Mouse (Mus musculus) c-Kit-positive CD71-negative TER-119-negative erythroid progenitor cells, embryonic 14.5 days (primary cell): ENCODE results near the gene Sipa1l1.

Experiments
- DNase-seq: peaks from one replicate; pipeline ENCODE4 v3.0.0-alpha.2; 2013; ENCODE audit warnings: low read depth

The Sipa1l1 gene

DNA sequence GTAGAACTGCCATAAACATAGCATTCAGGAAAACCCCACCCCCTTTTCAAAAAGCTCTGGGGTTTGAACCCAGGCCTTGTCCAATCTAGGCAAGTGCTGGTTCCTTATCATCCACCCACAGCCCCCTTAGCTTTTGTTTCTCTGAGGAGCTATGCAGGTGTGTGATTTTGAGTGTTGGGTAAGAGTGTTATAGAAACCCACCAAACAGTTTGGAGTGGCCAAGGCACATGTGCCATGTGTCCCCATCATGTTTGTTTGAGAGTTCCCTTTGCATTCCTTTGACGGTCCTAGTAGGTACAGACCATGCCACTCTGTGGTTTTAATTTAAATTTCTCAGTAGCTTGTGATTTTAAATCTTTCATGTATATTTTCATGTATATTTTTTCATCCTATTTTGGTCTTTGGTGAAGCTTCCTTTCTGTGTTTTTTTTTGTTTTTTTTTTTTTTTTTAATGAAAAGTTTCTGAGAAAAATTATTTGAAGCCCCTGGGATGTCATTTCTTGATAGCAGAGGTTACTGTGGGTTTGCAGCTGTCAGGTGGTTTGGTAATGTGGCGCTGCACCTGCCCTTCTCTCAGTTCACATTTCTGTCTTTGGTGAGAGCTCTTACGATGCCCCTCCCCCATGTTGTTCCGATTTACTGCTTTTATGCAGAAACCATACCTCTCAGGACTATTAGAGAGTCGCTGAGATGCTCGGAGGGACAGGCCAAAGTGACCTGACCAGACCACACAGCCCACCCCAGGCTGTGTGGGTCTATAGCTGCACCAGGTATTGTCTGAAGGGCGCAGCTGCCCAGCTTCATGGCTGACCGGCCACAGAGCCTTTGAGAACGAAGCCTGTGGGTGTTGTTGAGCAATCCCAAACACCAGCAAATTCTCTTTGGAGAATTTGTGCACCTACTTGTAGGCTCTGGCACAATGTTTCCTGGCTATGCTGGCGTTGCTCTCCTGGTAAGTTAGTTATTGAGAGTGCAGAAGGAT, 126.1 kb downstream of the Sipa1l1 start:
- DNase-seq = no peak

DNA sequence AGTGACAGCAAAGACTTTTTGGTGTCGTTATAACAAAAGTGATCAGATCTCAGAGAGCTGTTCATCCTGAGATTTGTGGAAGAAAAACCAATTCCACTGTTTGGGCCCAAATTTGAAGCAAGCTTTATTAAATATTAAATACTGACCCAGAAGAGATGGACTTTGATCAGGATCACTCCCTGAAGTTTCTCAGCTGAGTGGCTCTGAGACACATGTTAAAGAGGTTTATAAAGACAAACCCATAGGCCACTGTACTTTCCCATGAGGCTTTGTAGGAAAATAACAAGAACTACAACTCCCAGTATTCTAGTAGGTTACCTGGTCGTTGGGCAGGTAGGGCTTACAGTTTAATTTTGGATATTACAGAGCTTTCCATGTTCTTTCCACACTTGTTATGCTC, 127.2 kb downstream of the Sipa1l1 start:
- no peak for DNase-seq

DNA sequence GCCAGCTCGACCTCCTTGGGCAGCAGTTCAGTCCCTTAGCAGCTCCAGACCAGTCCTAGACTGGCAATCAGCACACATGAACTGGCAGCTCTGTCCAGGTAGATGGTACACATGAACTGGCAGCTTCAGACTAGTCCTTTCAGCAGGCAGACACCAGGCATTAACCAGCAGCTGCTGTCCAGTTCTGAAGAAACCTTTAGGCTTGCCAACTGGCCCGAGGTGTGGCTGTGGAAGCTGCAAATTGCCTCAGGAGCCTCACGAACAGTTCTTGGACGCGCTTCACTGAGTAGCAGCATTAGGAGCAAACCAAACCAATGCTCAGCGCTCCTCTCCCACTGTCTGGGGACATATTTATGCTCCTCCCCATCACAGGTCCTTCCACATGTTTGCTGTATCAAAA, 128.1 kb downstream of the Sipa1l1 start:
- no peak for DNase-seq

DNA sequence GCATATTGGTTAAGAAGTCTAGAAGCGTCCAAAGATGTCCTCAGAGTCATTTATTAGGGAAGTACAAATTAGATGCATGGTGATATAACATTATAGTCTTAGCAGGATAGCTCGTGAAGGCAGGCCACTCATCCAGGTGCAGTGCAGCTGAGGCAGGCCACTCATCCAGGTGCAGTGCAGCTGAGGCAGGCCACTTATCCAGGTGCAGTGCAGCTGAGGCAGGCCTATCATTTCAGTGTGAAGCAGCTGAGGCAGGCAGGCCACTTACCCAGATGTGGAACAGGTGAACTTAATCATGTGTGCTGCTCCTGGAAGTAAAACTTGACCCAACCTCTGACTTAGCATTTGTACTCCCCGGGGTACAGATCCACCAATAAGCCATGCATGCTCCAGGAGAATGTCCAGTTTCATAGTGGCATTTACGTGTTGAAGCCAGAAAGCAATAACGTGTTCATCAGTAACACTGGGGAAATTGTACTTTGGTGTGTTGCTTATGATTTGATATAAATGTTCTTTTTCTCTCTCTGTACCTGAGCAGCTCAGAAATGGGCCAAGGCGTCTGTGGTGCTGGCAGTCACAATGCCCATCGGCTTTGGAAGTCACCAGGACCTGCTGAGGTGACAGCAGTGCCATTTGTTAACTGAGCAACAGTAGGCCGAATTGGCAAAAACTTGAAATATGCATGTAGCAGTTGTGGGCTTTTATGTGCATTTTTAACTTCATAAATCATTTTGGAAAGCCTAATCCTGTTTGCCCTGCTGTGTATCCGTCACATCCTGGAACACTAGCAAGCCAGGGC, 129.7 kb downstream of the Sipa1l1 start:
- DNase-seq = no peak

DNA sequence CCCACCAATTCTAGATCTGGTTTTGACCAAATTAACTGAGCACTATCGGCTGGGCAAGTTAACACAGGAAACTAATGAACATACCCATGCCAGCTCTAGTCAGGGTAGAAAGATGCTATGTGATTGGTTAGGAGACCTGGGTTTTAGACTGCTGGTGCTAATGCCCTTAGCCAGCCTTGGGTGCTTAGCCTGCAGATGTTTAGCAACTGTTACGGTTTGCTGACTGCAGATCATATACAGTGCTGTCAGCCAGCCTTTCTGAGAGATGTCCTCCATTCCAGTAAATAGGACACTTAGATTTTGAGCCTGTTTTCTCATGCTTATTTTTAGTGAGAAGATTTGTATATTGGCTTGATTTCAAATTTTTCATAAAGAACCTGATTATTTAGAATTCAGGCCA, 135.0 kb downstream of the Sipa1l1 start:
- no peak for DNase-seq

DNA sequence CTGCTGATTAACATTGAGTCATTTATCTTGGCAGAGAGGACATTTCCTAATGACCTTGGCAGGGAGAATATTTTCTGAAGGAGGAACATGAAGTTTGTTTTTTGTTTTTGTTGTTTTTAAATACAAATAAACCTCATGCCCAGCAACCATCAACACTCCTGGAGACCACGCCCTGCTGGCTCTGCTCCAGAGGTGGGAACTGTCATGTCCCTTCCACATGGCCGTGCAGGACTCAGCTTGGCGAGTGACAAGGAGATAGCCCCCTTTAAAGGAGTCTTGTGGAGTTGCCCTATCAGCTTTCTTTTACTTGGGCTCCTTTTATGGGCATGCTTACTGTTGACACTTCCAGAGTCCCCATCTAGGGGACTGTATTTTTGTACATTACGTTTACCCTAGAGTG, 136.9 kb downstream of the Sipa1l1 start:
- DNase-seq = no peak

DNA sequence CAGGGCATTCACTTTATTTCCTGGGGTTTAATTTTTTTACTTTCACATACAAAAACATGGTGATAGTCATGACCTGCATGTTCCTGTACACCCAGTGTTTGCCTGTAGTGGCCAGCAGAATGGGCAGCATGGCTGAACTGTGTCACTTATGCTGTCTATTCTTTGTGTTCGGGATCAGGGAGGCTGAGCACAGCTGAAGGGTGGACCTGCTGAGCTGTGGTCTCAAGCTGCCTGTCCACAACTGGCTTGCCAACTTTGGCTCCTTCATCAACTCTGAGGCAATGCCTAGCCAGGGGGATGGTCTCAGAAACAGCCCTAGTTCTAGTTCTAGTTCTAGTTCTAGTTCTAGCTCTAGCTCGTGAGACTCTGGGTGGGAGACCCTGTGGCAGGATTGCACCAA, 142.5 kb downstream of the Sipa1l1 start:
- DNase-seq = no peak

DNA sequence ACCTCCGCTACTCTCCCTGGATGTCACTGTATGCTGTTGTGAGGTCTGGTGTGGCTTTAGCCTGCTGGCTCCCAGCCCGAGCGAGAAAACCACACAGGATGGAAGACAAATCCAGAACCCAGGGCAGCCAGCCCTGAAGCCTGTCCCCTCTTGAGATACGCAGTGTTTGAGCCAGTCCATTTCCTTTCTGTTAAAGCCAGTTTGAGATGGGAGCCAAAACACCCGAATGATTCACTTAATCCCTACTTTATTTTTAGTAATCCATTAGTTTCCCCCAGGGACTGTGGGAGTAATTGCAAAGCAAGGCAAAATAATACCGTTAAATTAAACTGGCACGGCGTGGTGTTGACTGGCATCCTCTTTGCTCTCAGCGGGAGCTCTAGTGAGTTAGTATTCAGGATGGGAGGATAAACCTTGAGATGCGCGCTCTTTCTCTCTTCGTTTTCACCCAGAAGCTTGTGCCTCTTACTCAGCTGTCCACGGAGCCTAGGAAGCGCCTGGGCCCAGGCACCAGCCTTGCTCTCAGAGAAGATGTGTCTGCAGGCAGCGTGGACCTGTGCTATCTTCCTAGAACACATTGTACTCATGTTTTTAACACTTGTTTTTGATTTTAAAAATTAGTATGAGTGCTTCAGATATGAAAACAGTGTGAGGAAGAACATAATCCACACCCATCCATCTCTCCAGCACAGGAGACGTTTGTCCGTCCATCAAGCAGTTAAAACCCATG, 143.1 kb downstream of the Sipa1l1 start:
- no peak for DNase-seq

DNA sequence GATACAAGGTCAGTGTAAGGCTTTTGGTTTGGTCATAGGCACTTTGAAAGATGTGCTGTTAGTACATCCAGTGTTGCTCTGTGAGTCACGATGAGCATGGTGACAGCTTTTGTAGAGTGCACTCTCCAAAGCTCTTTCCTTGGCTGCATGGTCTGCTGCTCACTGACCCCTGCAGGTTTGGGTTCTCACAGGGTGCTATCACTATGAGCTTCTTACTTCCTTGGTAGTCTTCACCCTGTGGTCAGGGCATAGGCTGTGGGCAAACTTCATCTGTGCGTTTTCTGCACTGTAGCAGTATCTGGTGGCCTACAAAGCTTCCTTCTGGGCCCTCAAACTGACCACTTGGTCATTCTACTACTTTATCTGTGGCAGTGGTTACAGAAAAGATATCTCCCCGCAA, 144.0 kb downstream of the Sipa1l1 start:
- no peak for DNase-seq

DNA sequence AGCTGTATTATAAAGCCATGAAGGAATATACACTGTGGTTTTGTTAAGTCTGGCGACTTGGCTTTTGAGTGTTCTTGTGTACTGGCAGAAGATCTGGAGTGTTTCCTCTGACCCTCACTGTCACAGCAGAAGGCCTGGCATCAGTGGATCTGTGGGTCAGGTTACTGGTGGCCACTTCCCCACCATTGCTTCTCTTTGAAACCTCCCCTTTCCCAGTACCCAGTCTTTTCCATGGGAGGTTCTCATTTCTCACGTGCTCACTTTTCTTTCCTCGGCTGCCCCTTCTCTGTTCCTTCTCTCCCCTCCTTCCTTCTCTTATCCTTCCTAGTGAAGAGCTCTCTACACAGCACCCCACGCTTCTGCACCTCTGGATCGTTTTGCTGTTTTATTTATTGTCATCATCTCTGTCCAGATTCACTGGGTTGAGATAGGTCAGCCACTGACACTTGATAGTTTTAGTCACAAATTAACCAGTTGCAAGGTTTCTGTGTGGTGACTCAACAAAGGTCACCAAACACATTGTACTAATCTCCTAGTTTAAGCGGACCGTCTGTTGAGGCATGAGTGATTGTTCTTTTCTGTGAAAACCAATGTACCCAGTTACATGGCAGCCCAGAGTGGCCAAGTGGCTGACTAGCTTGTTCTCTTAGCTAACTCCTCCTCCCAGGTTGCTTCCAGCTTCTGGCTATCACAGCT, 150.5 kb downstream of the Sipa1l1 start:
- DNase-seq = no peak

DNA sequence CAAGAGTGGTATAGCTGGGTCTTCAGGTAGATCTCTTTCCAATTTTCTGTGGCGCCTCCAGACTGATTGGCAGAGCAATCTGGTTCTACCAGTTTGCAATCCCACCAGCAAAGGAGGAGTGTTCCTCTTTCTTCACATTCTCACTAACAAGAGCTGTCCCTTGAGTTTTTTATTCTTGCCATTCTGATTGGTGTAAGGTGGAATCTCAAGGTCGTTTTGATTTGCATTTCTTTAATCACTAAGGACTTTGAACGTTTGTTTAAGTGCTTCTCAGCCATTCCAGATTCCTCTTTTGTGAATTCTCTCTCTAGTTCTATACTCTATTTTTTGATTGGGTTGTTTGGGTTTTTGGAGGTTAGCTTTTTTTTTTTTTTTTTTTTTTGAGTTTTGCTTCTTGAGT, 151.1 kb downstream of the Sipa1l1 start:
- DNase-seq = no peak

DNA sequence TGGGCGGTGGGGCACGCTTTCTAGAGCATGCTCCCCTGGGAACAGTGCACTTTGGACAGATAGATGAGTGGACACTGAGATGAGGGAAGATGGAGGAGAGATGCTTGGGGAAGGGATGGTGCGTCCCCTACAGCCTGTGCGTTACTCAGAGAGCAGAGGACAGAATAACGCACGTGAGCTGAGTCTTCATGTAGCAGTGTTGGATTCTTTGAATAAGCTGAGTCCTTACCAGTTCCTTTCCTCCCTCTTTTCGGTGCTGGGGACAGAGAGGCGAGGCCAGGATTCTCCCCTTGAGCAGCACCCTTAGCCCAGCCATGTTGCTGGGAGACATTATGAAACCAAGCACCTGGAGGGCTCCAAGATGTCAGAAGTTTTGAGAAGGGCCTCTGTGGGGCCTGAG, 152.3 kb downstream of the Sipa1l1 start:
- DNase-seq = no peak

DNA sequence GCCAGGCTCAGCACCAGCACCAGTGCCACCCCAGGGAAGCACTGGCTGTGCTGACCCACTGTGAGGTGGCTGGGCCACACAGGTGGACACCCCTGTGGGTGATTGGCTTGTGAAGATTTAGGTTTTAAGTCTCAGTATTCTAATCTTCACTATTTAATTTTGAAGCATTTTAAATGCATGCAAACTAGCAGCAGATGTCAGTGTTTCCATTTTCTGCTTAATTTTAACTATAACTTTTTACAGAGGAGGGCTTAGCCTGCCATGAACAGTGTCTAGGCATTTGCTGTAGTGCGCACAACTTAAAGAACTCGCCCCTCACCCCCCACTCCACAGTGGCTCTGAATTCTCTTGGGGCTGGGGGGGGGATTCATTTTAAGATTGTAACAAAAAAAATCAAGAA, 152.7 kb downstream of the Sipa1l1 start:
- no peak for DNase-seq

DNA sequence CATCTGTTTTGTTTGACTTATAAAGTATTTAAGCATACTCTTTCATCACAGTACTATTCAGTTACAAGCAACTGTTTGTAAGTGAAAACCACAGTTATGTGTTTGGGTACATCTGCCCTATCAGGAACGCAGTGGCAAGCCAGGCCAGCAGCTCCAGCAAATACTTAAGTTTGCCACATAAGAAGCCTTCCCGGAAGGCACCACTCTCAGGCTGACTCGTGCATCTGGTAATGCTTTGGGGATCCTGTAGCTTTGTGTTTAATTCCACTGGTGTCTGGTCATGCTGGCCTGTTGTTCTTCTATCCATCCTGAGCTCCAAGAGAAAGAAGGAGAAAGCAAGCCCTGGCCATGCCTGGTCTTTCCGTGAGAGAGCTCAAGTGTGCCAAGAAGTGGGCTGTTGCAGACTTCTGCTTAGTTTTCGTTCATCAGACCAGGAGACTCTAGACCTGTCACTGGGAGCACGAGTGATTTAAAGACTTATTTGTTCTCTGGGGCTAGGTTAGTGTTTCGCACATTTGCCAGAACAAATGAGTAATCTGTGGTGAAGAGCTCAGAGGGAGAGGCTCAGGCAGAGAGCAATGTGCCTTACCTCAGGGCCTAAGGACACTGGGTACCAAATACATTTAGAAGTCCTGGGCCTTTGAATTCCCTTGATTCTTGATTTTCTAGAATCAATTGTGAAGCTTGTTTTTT, 153.8 kb downstream of the Sipa1l1 start:
- DNase-seq = no peak

DNA sequence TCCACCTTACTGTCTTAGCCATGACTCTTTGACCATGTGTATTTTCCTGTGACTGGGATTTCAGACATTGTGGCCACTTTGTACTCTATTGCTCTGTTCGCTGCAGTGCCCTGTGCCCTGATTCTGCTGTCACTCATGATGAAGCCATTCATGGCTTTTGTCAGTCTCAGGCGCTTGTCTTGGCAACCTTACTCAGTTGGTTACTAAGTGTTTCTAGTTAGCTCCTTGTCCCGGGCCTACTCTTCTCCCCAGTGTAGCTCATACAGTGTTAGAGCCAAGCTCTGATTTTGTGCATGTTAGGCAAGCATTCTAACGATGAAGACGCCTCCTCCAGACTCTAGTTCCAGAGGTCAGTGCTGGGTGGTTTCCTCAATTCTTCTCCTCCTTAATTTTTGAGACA, 155.5 kb downstream of the Sipa1l1 start:
- no peak for DNase-seq

DNA sequence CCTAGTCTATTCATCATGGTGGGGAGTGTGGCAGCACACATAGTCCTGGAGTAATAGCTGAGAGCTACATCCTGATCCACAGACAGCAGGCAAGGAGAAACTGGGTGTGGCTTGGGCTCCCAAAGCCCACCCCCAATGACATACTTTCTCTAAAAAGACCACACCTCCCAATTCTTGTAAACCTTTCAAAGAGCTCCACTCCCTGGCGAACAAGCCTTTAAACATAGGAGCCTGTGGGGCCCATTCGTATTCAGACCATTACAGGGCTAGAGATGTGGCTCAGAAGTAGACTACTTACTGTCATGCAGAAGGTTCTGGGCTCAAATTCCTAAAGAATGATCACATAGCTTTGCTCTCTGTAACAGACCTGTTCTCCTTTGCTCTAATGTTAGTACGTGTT, 156.4 kb downstream of the Sipa1l1 start:
- DNase-seq = no peak

DNA sequence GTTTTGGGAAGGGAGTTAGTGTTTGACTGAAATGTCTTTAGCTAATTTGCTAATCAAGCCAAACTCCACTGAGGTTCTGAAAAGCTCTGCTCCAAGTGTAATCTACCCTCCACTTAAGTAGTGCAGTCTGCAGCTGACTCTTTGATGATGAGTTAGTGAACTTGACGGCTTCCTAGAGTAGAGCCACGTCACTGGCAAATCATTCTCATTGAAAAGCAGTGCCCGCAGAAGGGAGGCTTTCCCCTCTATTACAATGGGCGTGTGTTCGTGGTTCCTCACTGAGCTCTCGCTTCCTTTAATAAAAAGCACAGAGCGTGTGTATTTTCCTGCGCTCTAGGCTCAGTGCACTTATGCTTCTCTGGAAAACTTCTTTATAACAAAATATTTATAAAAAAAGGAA, 157.3 kb downstream of the Sipa1l1 start:
- DNase-seq = no peak

DNA sequence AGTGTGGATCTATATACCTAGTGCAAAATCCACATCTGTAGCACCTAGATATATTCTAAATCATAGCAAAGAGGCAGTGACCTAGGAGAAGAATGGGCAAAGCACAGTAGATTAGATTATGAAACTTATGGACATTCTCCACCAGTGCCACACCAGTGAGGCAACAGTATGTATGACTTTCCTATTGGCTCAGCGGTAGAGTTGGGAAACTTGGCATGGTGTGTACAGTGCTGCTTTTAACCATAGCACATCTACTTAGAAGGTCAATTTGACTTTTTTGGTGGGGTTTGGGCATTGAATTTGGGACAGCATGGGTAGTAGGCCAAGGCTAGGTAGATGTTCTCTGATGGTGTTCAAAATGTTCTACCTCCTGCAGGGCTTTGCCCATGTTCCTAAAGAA, 159.0 kb downstream of the Sipa1l1 start:
- no peak for DNase-seq

DNA sequence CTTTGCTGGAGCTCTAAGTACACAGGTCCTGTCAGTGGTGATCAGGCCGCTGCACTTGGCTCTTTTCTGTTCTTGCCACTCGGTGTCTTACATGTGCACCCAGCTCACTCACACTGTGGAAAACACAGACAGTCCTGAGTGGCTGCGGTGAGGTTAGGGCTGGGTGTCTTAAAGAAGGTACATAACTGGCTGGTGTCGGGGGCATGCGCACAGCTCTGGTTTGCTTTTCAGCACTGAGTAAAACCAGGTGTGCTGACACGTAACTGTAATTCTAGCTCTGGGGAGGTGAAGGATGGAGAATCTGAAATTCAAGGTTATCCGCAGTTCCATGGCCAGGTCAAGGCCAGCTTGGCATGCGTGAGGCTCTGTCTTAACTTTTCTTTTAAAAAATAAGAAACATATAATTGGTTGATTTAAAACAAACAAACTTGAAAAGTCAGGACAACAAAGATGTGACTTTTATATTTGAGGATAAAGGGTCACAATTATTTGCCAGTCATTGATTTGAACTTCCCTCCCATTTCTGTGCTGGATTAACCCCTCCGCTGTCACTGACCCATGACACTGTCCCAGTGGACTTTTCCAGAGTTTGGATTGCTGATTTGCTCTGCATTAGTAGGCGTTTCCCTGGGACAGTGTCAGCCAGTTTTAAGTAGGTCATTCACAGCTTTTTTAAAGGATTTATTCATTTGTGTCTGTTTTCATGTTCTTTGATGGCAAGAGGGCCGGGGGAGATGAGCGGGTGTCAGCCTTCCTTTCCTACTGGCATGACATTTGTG, 163.9 kb downstream of the Sipa1l1 start:
- no peak for DNase-seq

DNA sequence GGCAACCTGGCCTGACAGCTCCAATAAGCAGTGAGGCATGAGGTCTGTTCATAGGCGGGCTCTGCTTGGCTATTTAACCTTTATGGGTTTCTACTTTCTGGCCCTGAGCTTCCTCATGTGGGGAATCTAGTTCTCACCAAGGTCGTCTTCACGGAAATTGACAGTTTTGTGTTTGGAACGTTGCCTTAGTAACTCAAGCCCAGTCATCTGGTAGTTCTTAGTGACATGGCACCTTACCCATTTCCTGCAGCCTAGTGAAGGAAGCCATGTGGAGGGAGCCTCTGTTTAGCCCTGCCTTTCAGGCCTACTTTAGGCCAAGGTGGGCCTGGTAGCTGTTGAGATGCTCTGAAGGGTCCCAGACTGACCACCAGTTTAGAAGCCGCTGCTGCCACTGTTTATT, 164.9 kb downstream of the Sipa1l1 start:
- DNase-seq = no peak

DNA sequence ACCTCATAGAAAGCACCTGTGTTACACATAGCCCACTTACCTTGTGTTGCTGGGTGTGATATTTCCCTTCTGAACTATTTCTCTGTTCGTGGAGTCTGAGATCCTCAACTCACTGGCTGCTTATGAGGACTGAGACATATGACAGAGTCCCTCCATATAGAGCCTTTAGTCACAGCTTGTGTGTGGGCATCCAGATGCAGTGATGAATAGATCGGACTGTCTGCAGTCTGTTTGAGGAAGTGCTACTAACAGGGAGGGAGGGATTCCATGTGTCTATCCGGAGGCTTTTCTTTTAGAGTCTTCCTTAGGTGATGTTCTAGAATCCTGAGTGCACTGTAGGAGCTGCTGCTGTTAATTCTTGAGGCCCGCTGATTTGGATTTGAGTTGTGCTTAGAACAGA, 165.4 kb downstream of the Sipa1l1 start:
- DNase-seq = no peak
